ENCODE assay signal across 14 mouse cellular contexts in genomic region chr9:77429230-77430015, GRCm38 (mm10).
DNase-seq lines count a peak whose midpoint lies in the region; ATAC-seq and TF ChIP-seq lines count a peak whose summit lies in the region.
"Had no signal": no experiment of that assay in that cellular context is flagged by ENCODE, and none has a peak within 500 bp of the region (broad histone marks: within the 10 kb centered on the region; RNA-seq: fewer than 3 reads in every experiment).

No protein-coding gene starts in this region.

- H3K36me3 ChIP-seq in kidney, adult 2 months (ENCODE audit: control insufficient read depth, insufficient read depth, low read length), result no peaks in the 10 kb centered on the region
- H3K36me3 ChIP-seq in embryonic facial prominence, embryonic 13.5 days, result peaks cover 14% of the 10 kb centered on the region
- peaks cover 32% of the 10 kb centered on the region for H3K36me3 ChIP-seq in heart, embryonic 13.5 days
- H3K36me3 ChIP-seq in midbrain, embryonic 11.5 days (ENCODE audit: control insufficient read depth, insufficient read depth, low read length), result 0 out of 2 replicates have a peak, but pooled peaks cover 2% of the 10 kb centered on the region

- TF ChIP-seq POLR2A in kidney, adult 2 months (IDR thresholded peaks at IDR 0.05; ENCODE audit: low read depth, low read length), result no peak

- no peak overlapping the region for H3K4me3 ChIP-seq in kidney, adult 2 months (ENCODE audit: insufficient read depth, low read depth, low read length)
- no peak overlapping the region for H3K4me3 ChIP-seq in embryonic facial prominence, embryonic 13.5 days
- H3K4me3 ChIP-seq in heart, embryonic 13.5 days, result no peak overlapping the region
- H3K4me3 ChIP-seq in midbrain, embryonic 11.5 days (ENCODE audit: low read depth, low read length), result no peak overlapping the region
- H3K4me3 ChIP-seq: megakaryocyte, embryonic 14.5 days; myocyte had no signal

- 64% methylated on average over 11 of the region's 11 CpGs for WGBS in kidney, adult 2 months
- WGBS in embryonic facial prominence, embryonic 13.5 days, result 63% methylated on average over 11 of the region's 11 CpGs
- 47% methylated on average over 11 of the region's 11 CpGs for WGBS in heart, embryonic 13.5 days
- WGBS in midbrain, embryonic 11.5 days, result 85% methylated on average over 11 of the region's 11 CpGs

- H3K9me3 ChIP-seq in embryonic facial prominence, embryonic 13.5 days, result no peaks in the 10 kb centered on the region
- no peaks in the 10 kb centered on the region for H3K9me3 ChIP-seq in heart, embryonic 13.5 days
- no peaks in the 10 kb centered on the region for H3K9me3 ChIP-seq in midbrain, embryonic 11.5 days (ENCODE audit: control insufficient read depth, low read length)

- no peak overlapping the region for H3K27ac ChIP-seq in kidney, adult 2 months (ENCODE audit: insufficient read depth, low read depth, low read length)
- peak overlapping the region; percentile 73; the same call in 1 of the 2 replicates for H3K27ac ChIP-seq in embryonic facial prominence, embryonic 13.5 days
- H3K27ac ChIP-seq in heart, embryonic 13.5 days (replicated peaks), result peak overlapping the region; percentile 86
- no peak overlapping the region for H3K27ac ChIP-seq in midbrain, embryonic 11.5 days (ENCODE audit: low read depth, low read length)

- ATAC-seq in embryonic facial prominence, embryonic 13.5 days (ENCODE audit: insufficient number of reproducible peaks, insufficient read depth, low FRiP score, low TSS enrichment, low read depth), result no peak
- ATAC-seq in heart, embryonic 13.5 days (ENCODE audit: extremely low read depth, insufficient number of reproducible peaks, low FRiP score, low TSS enrichment), result no peak
- ATAC-seq in midbrain, embryonic 11.5 days (ENCODE audit: low FRiP score), result no peak
- ATAC-seq: CD4-positive, CD25-positive, alpha-beta regulatory T cell, adult 4 months; Patski had no signal

- no peak for TF ChIP-seq CTCF in kidney, adult 2 months (conservative IDR thresholded peaks at IDR 0.05; ENCODE audit: insufficient read depth, insufficient read length, low read depth, low read length)

- H3K9ac ChIP-seq in embryonic facial prominence, embryonic 13.5 days, result no peak overlapping the region
- H3K9ac ChIP-seq in heart, embryonic 13.5 days, result no peak overlapping the region
- no peak overlapping the region for H3K9ac ChIP-seq in midbrain, embryonic 11.5 days (ENCODE audit: low read length)

- H3K27me3 ChIP-seq in kidney, adult 2 months (replicated peaks; ENCODE audit: control insufficient read depth, insufficient read depth, low read length), result no peaks in the 10 kb centered on the region
- H3K27me3 ChIP-seq in embryonic facial prominence, embryonic 13.5 days, result no peaks in the 10 kb centered on the region
- no peaks in the 10 kb centered on the region for H3K27me3 ChIP-seq in heart, embryonic 13.5 days (replicated peaks)
- no peaks in the 10 kb centered on the region for H3K27me3 ChIP-seq in midbrain, embryonic 11.5 days (ENCODE audit: control insufficient read depth, insufficient read depth, low read length)
- H3K27me3 ChIP-seq: megakaryocyte, embryonic 14.5 days; Patski had no signal

- no peak overlapping the region for H3K4me2 ChIP-seq in embryonic facial prominence, embryonic 13.5 days
- H3K4me2 ChIP-seq in heart, embryonic 13.5 days, result no peak overlapping the region
- H3K4me2 ChIP-seq in midbrain, embryonic 11.5 days, result no peak overlapping the region

- peaks cover 10% of the 10 kb centered on the region; the same call in 1 of the 2 replicates for H3K4me1 ChIP-seq in kidney, adult 2 months (ENCODE audit: control insufficient read depth, insufficient read depth, low read length)
- peaks cover 42% of the 10 kb centered on the region for H3K4me1 ChIP-seq in embryonic facial prominence, embryonic 13.5 days
- peaks cover 47% of the 10 kb centered on the region for H3K4me1 ChIP-seq in heart, embryonic 13.5 days
- peaks cover 10% of the 10 kb centered on the region; the same call in 1 of the 2 replicates for H3K4me1 ChIP-seq in midbrain, embryonic 11.5 days (ENCODE audit: control insufficient read depth, insufficient read depth, low read length)

- peak; percentile 38 for DNase-seq in kidney, adult 2 months
- DNase-seq in kidney, adult 9 months, result no peak
- DNase-seq in lung, postnatal 25 days (ENCODE audit: low spot score), result peak; percentile 32
- no peak for DNase-seq in gastrocnemius, adult 8-10 months (ENCODE audit: low spot score in 2 of 2)
- DNase-seq in midbrain, embryonic 11.5 days (ENCODE audit: low spot score, missing footprints), result no peak
- DNase-seq: liver; right cerebral cortex, postnatal 25 days; thymus, postnatal 36 days had no signal

Comparison
In these comparisons a context has a peak if more than half of its experiments do, and no peak if none do; other contexts are left out.
1. DNase-seq: peak in kidney, adult 2 months (single experiment) and lung, postnatal 25 days (single experiment); none in kidney, adult 9 months (single experiment), gastrocnemius, adult 8-10 months (0 of 2) and midbrain, embryonic 11.5 days (single experiment).
2. H3K27ac ChIP-seq: peak in embryonic facial prominence, embryonic 13.5 days (single experiment) and heart, embryonic 13.5 days (single experiment); none in kidney, adult 2 months (single experiment) and midbrain, embryonic 11.5 days (single experiment).